Mouse (Mus musculus): ENCODE data around the gene Atf3. TPM values are rescaled to one million over a fixed set of nuclear protein-coding genes. Genes with fewer than 3 reads are reported as not detected.

Gene Atf3
- polyA plus RNA-seq, 1 experiment: 1.6 TPM

GRCm38 (mm10) chr1:191248423-191248822, 30.6 kb upstream of the Atf3 start:
- Histone ChIP-seq H3K27ac (ENCODE audit: insufficient read depth, low read length) (peak overlapping the region; percentile 19), H3K27me3 (ENCODE audit: control insufficient read depth, insufficient read depth, low read length) (no peaks in the 10 kb centered on the region), H3K4me1 (ENCODE audit: control insufficient read depth, insufficient read depth, insufficient read length) (peaks cover 5% of the 10 kb centered on the region; the same call in 1 of the 2 replicates), H3K36me3 (ENCODE audit: control insufficient read depth, insufficient read depth, low read length) (no peaks in the 10 kb centered on the region), H3K4me3 (ENCODE audit: extremely low read depth, insufficient read depth, insufficient read length) (no peak overlapping the region)
- TF ChIP-seq CTCF (IDR thresholded peaks at IDR 0.05; ENCODE audit: extremely low read depth, insufficient read depth, insufficient read length, insufficient replicate concordance) (no peak), POLR2A (IDR thresholded peaks at IDR 0.05; ENCODE audit: low read depth, low read length) (no peak)
- 78% methylated on average over 1 of the region's 1 CpGs for WGBS
- DNase-seq (ENCODE audit: low read depth in 1 of 2, low spot score in 2 of 2): no peak

- H3K36me3 ChIP-seq (ENCODE audit: control insufficient read depth, insufficient read depth, low read length): no peaks in the 10 kb centered on the region
- peaks cover 5% of the 10 kb centered on the region; the same call in 1 of the 2 replicates for H3K4me1 ChIP-seq (ENCODE audit: control insufficient read depth, insufficient read depth, insufficient read length)
- WGBS: 94% methylated on average over 1 of the region's 1 CpGs
- TF ChIP-seq POLR2A (IDR thresholded peaks at IDR 0.05; ENCODE audit: low read depth, low read length): no peak
- no peak for TF ChIP-seq CTCF (IDR thresholded peaks at IDR 0.05; ENCODE audit: extremely low read depth, insufficient read depth, insufficient read length, insufficient replicate concordance)
- no peak overlapping the region for H3K4me3 ChIP-seq (ENCODE audit: extremely low read depth, insufficient read depth, insufficient read length)
- no peaks in the 10 kb centered on the region for H3K27me3 ChIP-seq (ENCODE audit: control insufficient read depth, insufficient read depth, low read length)
- DNase-seq (ENCODE audit: low read depth in 1 of 2, low spot score in 2 of 2): no peak
- no peak overlapping the region for H3K27ac ChIP-seq (ENCODE audit: insufficient read depth, low read length)
Measured at GRCm38 (mm10) chr1:191247561-191247960, 29.7 kb upstream of the Atf3 start.

GRCm38 (mm10) chr1:191243855-191244254, 26.0 kb upstream of the Atf3 start:
- H3K27ac ChIP-seq (ENCODE audit: insufficient read depth, low read length): no peak overlapping the region
- H3K4me1 ChIP-seq (ENCODE audit: control insufficient read depth, insufficient read depth, insufficient read length): peaks cover 4% of the 10 kb centered on the region; the same call in 1 of the 2 replicates
- H3K36me3 ChIP-seq (ENCODE audit: control insufficient read depth, insufficient read depth, low read length): no peaks in the 10 kb centered on the region
- H3K4me3 ChIP-seq (ENCODE audit: extremely low read depth, insufficient read depth, insufficient read length): no peak overlapping the region
- no peaks in the 10 kb centered on the region for H3K27me3 ChIP-seq (ENCODE audit: control insufficient read depth, insufficient read depth, low read length)
- WGBS: 94% methylated on average over 4 of the region's 4 CpGs
- TF ChIP-seq POLR2A (IDR thresholded peaks at IDR 0.05; ENCODE audit: low read depth, low read length) (no peak), CTCF (IDR thresholded peaks at IDR 0.05; ENCODE audit: extremely low read depth, insufficient read depth, insufficient read length, insufficient replicate concordance) (no peak)
- no peak for DNase-seq (ENCODE audit: low read depth in 1 of 2, low spot score in 2 of 2)

GRCm38 (mm10) chr1:191242065-191242698, 24.3 kb upstream of the Atf3 start:
- Histone ChIP-seq H3K27ac (ENCODE audit: insufficient read depth, low read length) (no peak overlapping the region), H3K4me3 (ENCODE audit: extremely low read depth, insufficient read depth, insufficient read length) (no peak overlapping the region), H3K27me3 (ENCODE audit: control insufficient read depth, insufficient read depth, low read length) (no peaks in the 10 kb centered on the region), H3K36me3 (ENCODE audit: control insufficient read depth, insufficient read depth, low read length) (no peaks in the 10 kb centered on the region), H3K4me1 (ENCODE audit: control insufficient read depth, insufficient read depth, insufficient read length) (no peaks in the 10 kb centered on the region)
- TF ChIP-seq POLR2A (IDR thresholded peaks at IDR 0.05; ENCODE audit: low read depth, low read length) (no peak), CTCF (IDR thresholded peaks at IDR 0.05; ENCODE audit: extremely low read depth, insufficient read depth, insufficient read length, insufficient replicate concordance) (no peak)
- 87% methylated on average over 12 of the region's 12 CpGs for WGBS
- DNase-seq (ENCODE audit: low read depth in 1 of 2, low spot score in 2 of 2): no peak

- H3K4me3 ChIP-seq (ENCODE audit: extremely low read depth, insufficient read depth, insufficient read length): no peak overlapping the region
- TF ChIP-seq CTCF (IDR thresholded peaks at IDR 0.05; ENCODE audit: extremely low read depth, insufficient read depth, insufficient read length, insufficient replicate concordance) (no peak), POLR2A (IDR thresholded peaks at IDR 0.05; ENCODE audit: low read depth, low read length) (no peak)
- DNase-seq (ENCODE audit: low read depth in 1 of 2, low spot score in 2 of 2): no peak
- no peaks in the 10 kb centered on the region for H3K36me3 ChIP-seq (ENCODE audit: control insufficient read depth, insufficient read depth, low read length)
- no peaks in the 10 kb centered on the region for H3K27me3 ChIP-seq (ENCODE audit: control insufficient read depth, insufficient read depth, low read length)
- WGBS: 68% methylated on average over 1 of the region's 1 CpGs
- no peak overlapping the region for H3K27ac ChIP-seq (ENCODE audit: insufficient read depth, low read length)
- no peaks in the 10 kb centered on the region for H3K4me1 ChIP-seq (ENCODE audit: control insufficient read depth, insufficient read depth, insufficient read length)
Measured at GRCm38 (mm10) chr1:191241574-191241973, 23.7 kb upstream of the Atf3 start.

- WGBS: 91% methylated on average over 4 of the region's 4 CpGs
- DNase-seq (ENCODE audit: low read depth in 1 of 2, low spot score in 2 of 2): no peak
- no peaks in the 10 kb centered on the region for H3K4me1 ChIP-seq (ENCODE audit: control insufficient read depth, insufficient read depth, insufficient read length)
- H3K27ac ChIP-seq (ENCODE audit: insufficient read depth, low read length): no peak overlapping the region
- no peaks in the 10 kb centered on the region for H3K36me3 ChIP-seq (ENCODE audit: control insufficient read depth, insufficient read depth, low read length)
- H3K4me3 ChIP-seq (ENCODE audit: extremely low read depth, insufficient read depth, insufficient read length): no peak overlapping the region
- H3K27me3 ChIP-seq (ENCODE audit: control insufficient read depth, insufficient read depth, low read length): no peaks in the 10 kb centered on the region
- no peak for TF ChIP-seq POLR2A (IDR thresholded peaks at IDR 0.05; ENCODE audit: low read depth, low read length)
- TF ChIP-seq CTCF (IDR thresholded peaks at IDR 0.05; ENCODE audit: extremely low read depth, insufficient read depth, insufficient read length, insufficient replicate concordance): no peak
Measured at GRCm38 (mm10) chr1:191239602-191240001, 21.8 kb upstream of the Atf3 start.

GRCm38 (mm10) chr1:191235788-191236542, 18.1 kb upstream of the Atf3 start:
- no peak overlapping the region for H3K4me3 ChIP-seq (ENCODE audit: extremely low read depth, insufficient read depth, insufficient read length)
- WGBS: 92% methylated on average over 6 of the region's 6 CpGs
- no peaks in the 10 kb centered on the region for H3K36me3 ChIP-seq (ENCODE audit: control insufficient read depth, insufficient read depth, low read length)
- no peaks in the 10 kb centered on the region for H3K27me3 ChIP-seq (ENCODE audit: control insufficient read depth, insufficient read depth, low read length)
- no peaks in the 10 kb centered on the region for H3K4me1 ChIP-seq (ENCODE audit: control insufficient read depth, insufficient read depth, insufficient read length)
- DNase-seq (ENCODE audit: low read depth in 1 of 2, low spot score in 2 of 2): no peak
- no peak overlapping the region for H3K27ac ChIP-seq (ENCODE audit: insufficient read depth, low read length)
- TF ChIP-seq POLR2A (IDR thresholded peaks at IDR 0.05; ENCODE audit: low read depth, low read length) (no peak), CTCF (IDR thresholded peaks at IDR 0.05; ENCODE audit: extremely low read depth, insufficient read depth, insufficient read length, insufficient replicate concordance) (no peak)
